Mouse (Mus musculus): ENCODE results near the gene Sh3kbp1. TPM values are rescaled to one million over a fixed set of nuclear protein-coding genes. Genes with fewer than 3 reads are reported as not detected.

Sh3kbp1 gene
- total and polyA plus RNA-seq, 3 experiments, result 45.4 to 85.8 (median 48.2) TPM

DNA sequence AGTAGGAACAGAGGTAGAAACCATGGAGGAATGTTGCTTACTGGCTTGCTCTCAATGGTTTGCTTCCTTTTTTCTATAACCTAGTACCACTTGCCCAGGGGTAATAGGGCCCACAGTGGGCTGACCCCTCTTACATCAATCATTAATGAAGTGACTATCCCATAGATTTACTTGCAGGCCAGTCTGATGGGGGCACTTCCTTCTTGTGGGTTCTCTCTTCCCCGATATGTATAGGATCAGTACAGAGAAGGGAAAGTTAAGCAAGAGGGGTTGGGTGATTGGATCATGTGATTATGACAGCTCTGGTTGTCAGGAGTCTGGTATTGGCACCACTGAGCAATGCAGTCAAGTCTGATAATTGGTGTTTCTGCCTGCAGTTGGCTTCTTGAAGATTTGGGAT lies 151.7 kb downstream of the Sh3kbp1 start:
- Histone ChIP-seq H3K36me3 (replicated peaks in 1 of 2; ENCODE audit: control insufficient read depth in 1 of 2, insufficient read depth in 1 of 2, low read length in 1 of 2) (peaks cover 4 to 12% of the 10 kb centered on the region in 2 experiments), H3K27ac (ENCODE audit: insufficient read depth, low read depth) (no peak overlapping the region), H3K4me2 (ENCODE audit: insufficient read depth, low read depth, poor library complexity, severe bottlenecking) (no peak overlapping the region), H3K4me3 (replicated peaks in 1 of 3; ENCODE audit: low read depth in 2 of 3, low read length in 2 of 3, poor library complexity in 1 of 3) (no peak overlapping the region), H3K9me3 (replicated peaks; ENCODE audit: low read length) (no peaks in the 10 kb centered on the region), H3K27me3 (replicated peaks) (no peaks in the 10 kb centered on the region), H3K9ac (ENCODE audit: insufficient read depth, low read depth) (no peak overlapping the region), H3K4me1 (ENCODE audit: control insufficient read depth in 1 of 2, insufficient read depth in 2 of 2) (no peaks in the 10 kb centered on the region), H3K79me2 (replicated peaks; ENCODE audit: control insufficient read depth, extremely low read depth, insufficient read depth, poor library complexity, severe bottlenecking) (no peaks in the 10 kb centered on the region)
- no peak for DNase-seq (ENCODE audit: extremely low read depth)
- dilution Hi-C loops (cut with MboI; ENCODE audit: extremely low pct_ligation_motif_present, extremely low pct_unique_long_range_greater_than_20kb, low sequenced_read_pairs) (no loop called here), in situ Hi-C loops (cut with MboI; ENCODE audit: low pct_ligation_motif_present, low pct_unique_long_range_greater_than_20kb, low sequenced_read_pairs) (no loop called here)
- TF ChIP-seq JUND (conservative IDR thresholded peaks at IDR 0.05; ENCODE audit: low read depth, low read length), result no peak
- TF ChIP-seq CTCF (conservative IDR thresholded peaks at IDR 0.05 in 1 of 2, IDR thresholded peaks at IDR 0.05 in 1 of 2; ENCODE audit: low read depth in 2 of 2, low read length in 2 of 2), result no peak
- no peak for TF ChIP-seq E2F4 (IDR thresholded peaks at IDR 0.05; ENCODE audit: insufficient replicate concordance, low read depth, low read length)
- TF ChIP-seq CHD1 (IDR thresholded peaks at IDR 0.05; ENCODE audit: low read depth, low read length), result no peak
- no peak for TF ChIP-seq MYC (IDR thresholded peaks at IDR 0.05; ENCODE audit: low read depth, low read length)
- no peak for TF ChIP-seq PAX5 (IDR thresholded peaks at IDR 0.05; ENCODE audit: low read length)
- no peak for TF ChIP-seq NELFE (IDR thresholded peaks at IDR 0.05; ENCODE audit: low read depth, low read length)
- TF ChIP-seq MXI1 (IDR thresholded peaks at IDR 0.05; ENCODE audit: low read depth, low read length), result no peak
- no peak for TF ChIP-seq RAD21 (IDR thresholded peaks at IDR 0.05; ENCODE audit: low read depth, low read length)
- TF ChIP-seq MAX (IDR thresholded peaks at IDR 0.05; ENCODE audit: low read length), result no peak
- no peak for TF ChIP-seq SMC3 (IDR thresholded peaks at IDR 0.05; ENCODE audit: low read depth, low read length)
- TF ChIP-seq JUN (IDR thresholded peaks at IDR 0.05; ENCODE audit: insufficient read depth, low read depth, low read length), result no peak
- TF ChIP-seq BHLHE40 (IDR thresholded peaks at IDR 0.05; ENCODE audit: low read depth, low read length), result no peak
- TF ChIP-seq KAT2A (IDR thresholded peaks at IDR 0.05; ENCODE audit: insufficient replicate concordance, low read length), result no peak
- no peak for TF ChIP-seq ETS1 (conservative IDR thresholded peaks at IDR 0.05; ENCODE audit: low read depth, low read length)
- TF ChIP-seq ZMIZ1 (IDR thresholded peaks at IDR 0.05; ENCODE audit: low read depth, low read length), result no peak
- TF ChIP-seq TCF12 (IDR thresholded peaks at IDR 0.05; ENCODE audit: low read depth, low read length), result no peak

DNA sequence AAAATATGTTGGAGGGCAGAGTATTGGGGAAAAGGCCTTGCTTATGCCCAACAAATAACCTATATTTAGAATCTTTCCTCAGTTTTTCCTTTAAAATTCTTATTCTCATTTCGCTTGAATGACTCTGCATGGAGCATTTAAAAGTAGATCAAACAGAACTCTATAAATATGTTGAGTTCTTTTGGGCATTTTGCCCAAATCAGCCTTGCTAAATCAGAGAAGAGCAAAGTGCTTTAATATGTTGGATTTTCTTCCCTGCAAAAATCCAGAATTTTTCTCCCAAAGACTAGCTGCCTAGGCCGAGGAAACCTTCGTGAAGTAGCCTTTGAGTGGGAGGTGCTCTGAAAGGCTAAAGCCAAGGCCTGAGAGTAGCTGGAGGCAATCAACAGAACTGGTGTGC lies 163.4 kb downstream of the Sh3kbp1 start:
- Histone ChIP-seq H3K4me3 (replicated peaks in 1 of 3; ENCODE audit: low read depth in 2 of 3, low read length in 2 of 3, poor library complexity in 1 of 3) (no peak overlapping the region), H3K36me3 (replicated peaks in 1 of 2; ENCODE audit: control insufficient read depth in 1 of 2, insufficient read depth in 1 of 2, low read length in 1 of 2) (peaks cover 0 to 10% of the 10 kb centered on the region in 2 experiments), H3K4me2 (ENCODE audit: insufficient read depth, low read depth, poor library complexity, severe bottlenecking) (no peak overlapping the region), H3K4me1 (ENCODE audit: control insufficient read depth in 1 of 2, insufficient read depth in 2 of 2) (no peaks in the 10 kb centered on the region), H3K9ac (ENCODE audit: insufficient read depth, low read depth) (no peak overlapping the region), H3K79me2 (replicated peaks; ENCODE audit: control insufficient read depth, extremely low read depth, insufficient read depth, poor library complexity, severe bottlenecking) (no peaks in the 10 kb centered on the region), H3K27me3 (replicated peaks) (no peaks in the 10 kb centered on the region), H3K9me3 (replicated peaks; ENCODE audit: low read length) (no peaks in the 10 kb centered on the region), H3K27ac (ENCODE audit: insufficient read depth, low read depth) (no peak overlapping the region)
- TF ChIP-seq ELF1 (IDR thresholded peaks at IDR 0.05; ENCODE audit: low read depth, low read length), result no peak
- no peak for TF ChIP-seq USF1 (IDR thresholded peaks at IDR 0.05; ENCODE audit: low read depth, low read length)
- no peak for TF ChIP-seq MXI1 (IDR thresholded peaks at IDR 0.05; ENCODE audit: low read depth, low read length)
- TF ChIP-seq BHLHE40 (IDR thresholded peaks at IDR 0.05; ENCODE audit: low read depth, low read length), result no peak
- TF ChIP-seq ETS1 (conservative IDR thresholded peaks at IDR 0.05; ENCODE audit: low read depth, low read length), result no peak
- no peak for TF ChIP-seq PAX5 (IDR thresholded peaks at IDR 0.05; ENCODE audit: low read length)
- dilution Hi-C loops (cut with MboI; ENCODE audit: extremely low pct_ligation_motif_present, extremely low pct_unique_long_range_greater_than_20kb, low sequenced_read_pairs) (no loop called here), in situ Hi-C loops (cut with MboI; ENCODE audit: low pct_ligation_motif_present, low pct_unique_long_range_greater_than_20kb, low sequenced_read_pairs) (no loop called here)
- DNase-seq (ENCODE audit: extremely low read depth), result no peak
